ENCODE assay signal across 17 mouse cellular contexts in genomic region chr4:128992176-128992575, GRCm38 (mm10). TPM values are rescaled to one million over a fixed set of nuclear protein-coding genes. Genes with fewer than 3 reads are reported as not detected.
A peak's percentile ranks its signal among the peaks of the same experiment; 100 is the strongest.
DNase-seq lines count a peak whose midpoint lies in the region; ATAC-seq and TF ChIP-seq lines count a peak whose summit lies in the region.
"Had no signal": no experiment of that assay in that cellular context is flagged by ENCODE, and none has a peak within 500 bp of the region (broad histone marks: within the 10 kb centered on the region; RNA-seq: fewer than 3 reads in every experiment).

No protein-coding gene starts in this region.

- peaks cover 35% of the 10 kb centered on the region for H3K4me1 ChIP-seq in limb, embryonic 13.5 days
- H3K4me1 ChIP-seq in limb, embryonic 10.5 days: peaks cover 34% of the 10 kb centered on the region
- peaks cover 32% of the 10 kb centered on the region for H3K4me1 ChIP-seq in liver, postnatal 0 days (ENCODE audit: insufficient read depth)
- H3K4me1 ChIP-seq in midbrain, postnatal 0 days (ENCODE audit: insufficient read depth, low read length): peaks cover 8% of the 10 kb centered on the region

- no peak overlapping the region for H3K4me3 ChIP-seq in limb, embryonic 13.5 days
- H3K4me3 ChIP-seq in limb, embryonic 10.5 days: no peak overlapping the region
- no peak overlapping the region for H3K4me3 ChIP-seq in liver, postnatal 0 days (ENCODE audit: low read depth, low read length)
- no peak overlapping the region for H3K4me3 ChIP-seq in midbrain, postnatal 0 days (ENCODE audit: low read depth, low read length)

- no peak overlapping the region for H3K9ac ChIP-seq in limb, embryonic 13.5 days
- H3K9ac ChIP-seq in liver, postnatal 0 days (replicated peaks): no peak overlapping the region
- no peak overlapping the region for H3K9ac ChIP-seq in midbrain, postnatal 0 days (replicated peaks; ENCODE audit: low read length, poor library complexity, severe bottlenecking)
- H3K9ac ChIP-seq: heart, embryonic 13.5 days; hindbrain, embryonic 12.5 days; limb, embryonic 12.5 days; neural tube, embryonic 15.5 days had no signal

- TF ChIP-seq EP300 in liver, postnatal 0 days (IDR thresholded peaks at IDR 0.05; ENCODE audit: low read depth): no peak

- H3K27ac ChIP-seq in limb, embryonic 13.5 days: peak overlapping the region; percentile 22; the same call in 1 of the 2 replicates
- H3K27ac ChIP-seq in limb, embryonic 10.5 days: no peak overlapping the region; the same call in 1 of the 2 replicates
- H3K27ac ChIP-seq in liver, postnatal 0 days (ENCODE audit: low read depth): peak overlapping the region; percentile 50
- H3K27ac ChIP-seq in midbrain, postnatal 0 days (ENCODE audit: low read depth, low read length): no peak overlapping the region
- H3K27ac ChIP-seq: heart, adult 2 months; heart, embryonic 13.5 days; hindbrain, embryonic 12.5 days; neural tube, embryonic 15.5 days had no signal

- TF ChIP-seq CTCF in liver, postnatal 0 days (IDR thresholded peaks at IDR 0.05; ENCODE audit: low read depth): 0 out of 2 replicates have a peak, but pooled peaks have one; percentile 8
- no peak for TF ChIP-seq CTCF in midbrain, postnatal 0 days (IDR thresholded peaks at IDR 0.05)

- no peak for ATAC-seq in limb, embryonic 13.5 days (ENCODE audit: low FRiP score, low read depth)
- no peak for ATAC-seq in liver, postnatal 0 days
- no peak for ATAC-seq in megakaryocyte-erythroid progenitor cell, adult 5-6 weeks (replicated peaks; ENCODE audit: low FRiP score, low TSS enrichment, poor library complexity, severe bottlenecking)
- no peak for ATAC-seq in midbrain, postnatal 0 days (ENCODE audit: low FRiP score)

- peaks cover 17% of the 10 kb centered on the region for H3K36me3 ChIP-seq in limb, embryonic 13.5 days
- peaks cover 22% of the 10 kb centered on the region for H3K36me3 ChIP-seq in limb, embryonic 10.5 days
- H3K36me3 ChIP-seq in liver, postnatal 0 days (replicated peaks; ENCODE audit: insufficient read depth, low read length): peaks cover 7% of the 10 kb centered on the region; the same call in 1 of the 2 replicates
- no peaks in the 10 kb centered on the region for H3K36me3 ChIP-seq in midbrain, postnatal 0 days (ENCODE audit: insufficient read depth, low read length)
- H3K36me3 ChIP-seq: hindbrain, embryonic 12.5 days had no signal

- no peaks in the 10 kb centered on the region for H3K9me3 ChIP-seq in limb, embryonic 13.5 days
- H3K9me3 ChIP-seq in limb, embryonic 10.5 days (replicated peaks): no peaks in the 10 kb centered on the region
- no peaks in the 10 kb centered on the region for H3K9me3 ChIP-seq in liver, postnatal 0 days (ENCODE audit: low read length)
- no peaks in the 10 kb centered on the region for H3K9me3 ChIP-seq in midbrain, postnatal 0 days (ENCODE audit: low read length)
- H3K9me3 ChIP-seq: heart, embryonic 13.5 days; hindbrain, embryonic 12.5 days; limb, embryonic 12.5 days; midbrain, embryonic 10.5 days; neural tube, embryonic 15.5 days had no signal

- DNase-seq in limb, embryonic 10.5 days (ENCODE audit: low spot score): no peak
- peak; percentile 57 for DNase-seq in 416B (ENCODE audit: low read depth)
- peak; percentile 60 for DNase-seq in adipocyte (ENCODE audit: low spot score)
- DNase-seq in liver, postnatal 0 days: no peak
- DNase-seq in midbrain, postnatal 0 days (ENCODE audit: low spot score): no peak
- DNase-seq: cerebellum, adult 11 months; lung, adult 2 months; lung, postnatal 14 days; spleen, adult 18-20 months had no signal

- H3K4me2 ChIP-seq in limb, embryonic 13.5 days (replicated peaks): no peak overlapping the region
- H3K4me2 ChIP-seq in liver, postnatal 0 days (ENCODE audit: low read depth, low read length): 0 out of 2 replicates have a peak overlapping the region, but pooled peaks have one; percentile 98
- no peak overlapping the region for H3K4me2 ChIP-seq in midbrain, postnatal 0 days (ENCODE audit: low read depth, low read length, poor library complexity, severe bottlenecking)

- 77% methylated on average over 3 of the region's 3 CpGs for WGBS in limb, embryonic 13.5 days
- 89% methylated on average over 3 of the region's 3 CpGs for WGBS in limb, embryonic 10.5 days
- WGBS in liver, postnatal 0 days (ENCODE audit: insufficient replicate concordance): 78% methylated on average over 3 of the region's 3 CpGs
- 99% methylated on average over 3 of the region's 3 CpGs for WGBS in midbrain, postnatal 0 days

- H3K27me3 ChIP-seq in limb, embryonic 13.5 days: no peaks in the 10 kb centered on the region
- H3K27me3 ChIP-seq in limb, embryonic 10.5 days (ENCODE audit: low read depth, poor library complexity, severe bottlenecking): no peaks in the 10 kb centered on the region
- H3K27me3 ChIP-seq in liver, postnatal 0 days (ENCODE audit: insufficient read depth, low read length): no peaks in the 10 kb centered on the region
- H3K27me3 ChIP-seq in midbrain, postnatal 0 days (ENCODE audit: insufficient read depth, low read length): no peaks in the 10 kb centered on the region
- H3K27me3 ChIP-seq: hindbrain, embryonic 12.5 days; limb, embryonic 12.5 days; neural tube, embryonic 15.5 days had no signal

RNA-seq across cellular contexts. Expression of gene Ak2, which starts 0.4 kb away (rescaled TPM):
- 215 and 216 TPM in 2 replicates for polyA plus RNA-seq in limb, embryonic 13.5 days (2015; fragmentation: Nextera tagmentation; extraction: Ambion mirVana)
- 236 and 271 TPM in 2 replicates for polyA plus RNA-seq in limb, embryonic 10.5 days (2016; fragmentation: Nextera tagmentation; extraction: Ambion mirVana)
- polyA plus RNA-seq in liver, postnatal 0 days (2015; fragmentation: Nextera tagmentation; extraction: Ambion mirVana): 276 and 291 TPM in 2 replicates
- total RNA-seq in megakaryocyte-erythroid progenitor cell, adult 5-6 weeks (2014; fragmentation: Nextera tagmentation): 192 and 206 TPM in 2 replicates
- 179 and 181 TPM in 2 replicates for total RNA-seq in megakaryocyte-erythroid progenitor cell, adult 5-6 weeks (2017)
- 28.8 and 31.0 TPM in 2 replicates for total RNA-seq in midbrain, postnatal 0 days (2014; rRNA removed)
- polyA plus RNA-seq in midbrain, postnatal 0 days (2015; fragmentation: Nextera tagmentation; extraction: Ambion mirVana): 66.0 and 67.1 TPM in 2 replicates

RNA-seq across cellular contexts. Expression of gene Azin2, which starts 29.9 kb away (rescaled TPM):
- polyA plus RNA-seq in limb, embryonic 13.5 days (2015; fragmentation: Nextera tagmentation; extraction: Ambion mirVana): 31.9 and 32.3 TPM in 2 replicates
- polyA plus RNA-seq in limb, embryonic 10.5 days (2016; fragmentation: Nextera tagmentation; extraction: Ambion mirVana): 9.8 and 15.4 TPM in 2 replicates
- polyA plus RNA-seq in liver, postnatal 0 days (2015; fragmentation: Nextera tagmentation; extraction: Ambion mirVana): 1.6 and 1.8 TPM in 2 replicates
- not detected in 2 replicates for total RNA-seq in megakaryocyte-erythroid progenitor cell, adult 5-6 weeks (2014; fragmentation: Nextera tagmentation)
- total RNA-seq in megakaryocyte-erythroid progenitor cell, adult 5-6 weeks (2017): not detected in 2 replicates
- 20.2 and 29.3 TPM in 2 replicates for total RNA-seq in midbrain, postnatal 0 days (2014; rRNA removed)
- polyA plus RNA-seq in midbrain, postnatal 0 days (2015; fragmentation: Nextera tagmentation; extraction: Ambion mirVana): 21.7 and 28.5 TPM in 2 replicates

Comparison
In these comparisons a context has a peak if more than half of its experiments do, and no peak if none do; other contexts are left out.
1. H3K27ac ChIP-seq: peak in limb, embryonic 13.5 days (single experiment) and liver, postnatal 0 days (single experiment); none in limb, embryonic 10.5 days (single experiment) and midbrain, postnatal 0 days (single experiment).
2. DNase-seq: peak in 416B (single experiment) and adipocyte (single experiment); none in limb, embryonic 10.5 days (single experiment), liver, postnatal 0 days (single experiment) and midbrain, postnatal 0 days (single experiment).